Mouse (Mus musculus) olfactory bulb, adult 2 months (tissue): ENCODE measurements around the gene Dusp11. TPM values are rescaled to one million over a fixed set of nuclear protein-coding genes. Genes with fewer than 3 reads are reported as not detected.
A peak's percentile ranks its signal among the peaks of the same experiment; 100 is the strongest.
"Not testable (repeated sequence)": the region's sequence is repeated elsewhere in the genome, so short reads cannot be mapped to it uniquely, and the experiment has no call there.

ENCODE experiments used
- H3K27ac ChIP-seq: fragments of 200-500 bp; 2 replicates; pipeline ENCODE4 v1.5.1; 2012; ENCODE audit warnings: low read depth, low read length; ENCODE audit not compliant: insufficient read depth
- H3K4me1 ChIP-seq: fragments of 200-500 bp; 2 replicates; pipeline ENCODE4 v1.6.1; 2012; ENCODE audit warnings: low read length; ENCODE audit not compliant: control insufficient read depth, insufficient read depth
- H3K4me3 ChIP-seq: fragments of 200-500 bp; 2 replicates; pipeline ENCODE4 v1.5.1; 2012; ENCODE audit warnings: mild to moderate bottlenecking, low read depth, low read length, moderate library complexity; ENCODE audit not compliant: insufficient read depth
- CTCF ChIP-seq: fragments of 200-500 bp; IDR thresholded peaks from 2 replicates; pipeline ENCODE4 v1.5.1; 2012; ENCODE audit warnings: low read depth, mild to moderate bottlenecking, low read length, moderate library complexity; ENCODE audit not compliant: insufficient read depth
- POLR2A ChIP-seq: fragments of 200-500 bp; IDR thresholded peaks from 2 replicates; pipeline ENCODE4 v1.6.1; 2012; ENCODE audit warnings: mild to moderate bottlenecking, low read depth, low read length, moderate library complexity; ENCODE audit not compliant: insufficient read depth
- WGBS: fragments of 180-500 bp; shearing (Covaris S2); methylation state at CpG from one replicate; pipeline ENCODE4 v1.1.7; 2018; 5-methylcytosine and 5-hydroxymethylcytosine counted together
- polyA plus RNA-seq: library from polyadenylated mRNA; stranded (reverse); fragments of >200 nt; gene quantifications from 2 replicates; pipeline ENCODE4 v1.2.4, GENCODE M21; 2012; ENCODE audit warnings: low replicate concordance; ENCODE audit not compliant: missing spikeins, insufficient read depth, insufficient read length

Dusp11 gene
- polyA plus RNA-seq, 1 experiment: not detected

GRCm38 (mm10) chr6:85975761-85976160 is 14.3 kb upstream of the Dusp11 start:
- whole genome bisulfite sequencing: 98% methylated on average over 1 of the region's 1 CpGs
- no peak overlapping the region for H3K27ac ChIP-seq
- TF ChIP-seq POLR2A (no peak), CTCF (no peak)
- H3K4me3 ChIP-seq: no peak overlapping the region
- peaks cover 3% of the 10 kb centered on the region for H3K4me1 ChIP-seq

DNA sequence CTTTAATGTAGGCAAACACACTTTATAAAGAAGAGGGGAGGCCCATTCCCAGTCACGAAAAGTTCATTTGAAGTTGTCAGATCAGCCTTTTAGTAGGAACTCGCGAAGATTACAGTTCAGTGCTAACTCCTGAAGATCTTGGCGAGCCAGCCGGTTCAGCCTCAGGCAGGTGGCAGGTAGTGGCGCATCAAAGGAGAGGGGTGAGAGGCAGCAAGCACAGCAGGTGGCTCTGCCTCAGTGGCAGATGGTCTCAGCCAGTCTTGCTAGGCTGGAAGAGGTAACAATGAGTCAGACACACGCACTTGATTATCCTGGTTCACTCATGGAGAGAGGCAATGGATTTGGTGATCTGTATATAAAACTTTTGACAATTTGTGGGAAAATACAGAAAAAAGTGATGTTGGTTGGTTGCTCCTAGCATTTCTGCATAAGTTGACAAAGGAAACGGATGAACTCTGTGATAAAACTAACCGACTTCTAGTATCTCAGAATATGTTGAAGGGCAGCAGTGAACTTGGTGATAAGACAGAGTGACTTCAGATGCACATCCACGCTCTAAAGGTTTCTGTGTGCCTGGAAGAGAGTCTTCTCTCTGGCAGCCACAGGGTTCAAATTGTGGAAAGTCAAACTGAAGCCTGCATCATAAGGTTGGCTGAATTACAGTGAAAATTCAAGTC is 13.6 kb upstream of the Dusp11 start:
- WGBS: 78% methylated on average over 10 of the region's 10 CpGs
- Histone ChIP-seq H3K4me3 (no peak overlapping the region), H3K4me1 (peaks cover 5% of the 10 kb centered on the region), H3K27ac (no peak overlapping the region)
- TF ChIP-seq CTCF (no peak), POLR2A (no peak)

GRCm38 (mm10) chr6:85973336-85973735 is 11.9 kb upstream of the Dusp11 start:
- Histone ChIP-seq H3K4me3 (no peak overlapping the region), H3K4me1 (peaks cover 5% of the 10 kb centered on the region), H3K27ac (no peak overlapping the region)
- TF ChIP-seq CTCF: no peak
- no peak for TF ChIP-seq POLR2A
- WGBS: 53% methylated on average over 3 of the region's 3 CpGs

GRCm38 (mm10) chr6:85972699-85973098 is 11.2 kb upstream of the Dusp11 start:
- 85% methylated on average over 3 of the region's 3 CpGs for WGBS
- Histone ChIP-seq H3K27ac (no peak overlapping the region), H3K4me1 (peaks cover 5% of the 10 kb centered on the region), H3K4me3 (no peak overlapping the region)
- TF ChIP-seq POLR2A (no peak), CTCF (no peak)

GRCm38 (mm10) chr6:85969889-85970288 is 8.4 kb upstream of the Dusp11 start:
- Histone ChIP-seq H3K27ac (peak overlapping the region; percentile 43; the same call in 1 of the 2 replicates), H3K4me1 (peaks cover 5% of the 10 kb centered on the region), H3K4me3 (no peak overlapping the region)
- no peak for TF ChIP-seq CTCF
- no peak for TF ChIP-seq POLR2A
- WGBS: 37% methylated on average over 2 of the region's 2 CpGs

- TF ChIP-seq CTCF: no peak
- TF ChIP-seq POLR2A: no peak
- H3K4me3 ChIP-seq: no peak overlapping the region
- no peak overlapping the region for H3K27ac ChIP-seq
- H3K4me1 ChIP-seq: peaks cover 2% of the 10 kb centered on the region; the same call in 1 of the 2 replicates
- 87% methylated on average over 4 of the region's 4 CpGs for WGBS
Measured at GRCm38 (mm10) chr6:85966686-85967085, 5.2 kb upstream of the Dusp11 start.

DNA sequence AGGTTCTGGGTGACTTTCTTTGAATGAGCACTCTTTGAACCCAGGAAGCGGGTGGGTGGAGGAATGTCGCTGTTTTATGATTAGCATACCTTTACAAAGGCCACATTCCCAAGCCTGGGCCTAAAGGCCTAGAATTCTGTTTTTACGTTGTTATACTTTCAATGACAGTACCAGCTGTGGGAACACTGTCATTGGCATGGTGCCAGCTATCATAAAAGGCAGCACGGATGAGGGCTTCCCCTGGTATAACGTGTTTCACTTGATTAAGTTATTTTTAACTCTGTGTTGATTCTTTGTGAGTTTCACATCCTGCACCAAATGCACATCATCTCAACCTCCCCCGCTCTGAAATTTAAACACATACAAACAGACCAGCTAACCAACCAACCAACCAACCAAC is 4.6 kb upstream of the Dusp11 start:
- 44% methylated on average over 6 of the region's 6 CpGs for WGBS
- H3K4me1 ChIP-seq, H3K4me3 ChIP-seq, H3K27ac ChIP-seq: not testable (repeated sequence)

DNA sequence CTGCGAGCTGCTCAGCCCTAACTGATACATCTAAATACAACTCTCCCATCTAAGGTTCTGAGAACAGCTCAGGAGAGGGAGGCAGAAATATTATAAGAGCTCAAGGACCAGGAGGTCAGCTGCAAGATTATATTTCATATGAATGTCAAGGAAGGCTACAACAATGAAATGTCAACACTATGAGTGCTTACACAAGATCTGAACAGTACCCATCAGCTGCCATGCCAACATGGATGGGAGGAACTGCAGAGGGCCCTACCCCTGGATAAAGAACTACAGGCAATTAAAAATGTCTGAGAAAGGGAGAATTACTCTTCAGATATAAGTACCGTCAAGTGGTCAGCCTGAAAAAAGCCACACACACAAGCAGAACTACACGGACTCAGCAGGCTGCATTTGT is 3.9 kb downstream of the Dusp11 start:
- no peak for TF ChIP-seq CTCF
- no peak for TF ChIP-seq POLR2A
- 74% methylated on average over 3 of the region's 3 CpGs for WGBS
- no peak overlapping the region for H3K27ac ChIP-seq
- no peaks in the 10 kb centered on the region for H3K4me1 ChIP-seq
- H3K4me3 ChIP-seq: no peak overlapping the region

GRCm38 (mm10) chr6:85948549-85948948 is 12.9 kb downstream of the Dusp11 start:
- Histone ChIP-seq H3K4me3 (no peak overlapping the region), H3K27ac (no peak overlapping the region), H3K4me1 (0 out of 2 replicates have a peak, but pooled peaks cover 2% of the 10 kb centered on the region)
- WGBS: 57% methylated on average over 6 of the region's 6 CpGs
- TF ChIP-seq CTCF (no peak), POLR2A (no peak)

- Histone ChIP-seq H3K27ac (no peak overlapping the region), H3K4me1 (no peaks in the 10 kb centered on the region), H3K4me3 (no peak overlapping the region)
- WGBS: 91% methylated on average over 3 of the region's 3 CpGs
- TF ChIP-seq CTCF (no peak), POLR2A (no peak)
Measured at GRCm38 (mm10) chr6:85942469-85942868, 19.0 kb downstream of the Dusp11 start.
